Mouse (Mus musculus): ENCODE results near the gene Shld1.

The Shld1 gene

DNA sequence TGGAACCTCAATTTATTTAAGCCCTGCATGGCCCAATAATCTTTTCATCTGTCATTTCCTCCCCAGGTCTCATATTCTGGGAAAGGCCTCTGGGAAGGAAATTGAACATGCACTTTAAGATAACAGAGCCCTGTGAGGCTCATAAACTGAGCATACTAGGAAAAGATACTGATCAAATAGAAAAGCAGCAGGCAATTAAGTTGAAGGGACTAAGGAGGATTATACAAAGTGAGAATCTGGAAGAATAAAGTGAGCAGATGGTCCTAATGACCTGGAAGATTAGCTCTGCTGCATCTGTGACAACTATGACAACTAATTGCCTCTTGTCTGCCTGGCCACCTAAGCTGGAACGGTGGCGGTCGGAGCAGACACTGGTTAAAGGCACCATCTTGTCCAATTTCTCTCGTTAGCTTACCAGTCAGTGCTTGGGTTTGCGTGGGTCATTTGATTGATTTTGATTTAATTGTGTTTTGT, 37.3 kb downstream of the Shld1 start:
- no peak for DNase-seq (ENCODE audit: low read depth, low spot score)

DNA sequence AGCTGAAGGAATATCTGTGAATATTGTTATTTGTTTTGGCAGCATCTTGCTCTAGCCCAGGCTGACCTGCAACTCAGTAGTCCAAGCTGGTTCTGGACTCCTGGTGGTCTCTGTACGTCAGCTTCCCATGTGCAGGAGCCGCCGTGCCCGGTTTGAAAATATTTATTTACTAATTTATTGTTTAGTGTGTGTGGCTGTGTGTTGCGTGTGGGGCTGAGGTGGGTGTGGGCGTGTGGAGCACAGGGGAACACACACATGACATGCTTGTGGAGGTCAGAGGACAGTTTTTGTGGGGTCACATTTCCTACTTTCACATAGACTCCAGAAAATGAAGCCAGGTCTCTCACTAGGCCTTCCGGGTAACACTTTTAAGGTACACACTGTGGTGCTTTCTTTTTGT, 37.8 kb downstream of the Shld1 start:
- no peak for DNase-seq (ENCODE audit: low read depth, low spot score)

DNA sequence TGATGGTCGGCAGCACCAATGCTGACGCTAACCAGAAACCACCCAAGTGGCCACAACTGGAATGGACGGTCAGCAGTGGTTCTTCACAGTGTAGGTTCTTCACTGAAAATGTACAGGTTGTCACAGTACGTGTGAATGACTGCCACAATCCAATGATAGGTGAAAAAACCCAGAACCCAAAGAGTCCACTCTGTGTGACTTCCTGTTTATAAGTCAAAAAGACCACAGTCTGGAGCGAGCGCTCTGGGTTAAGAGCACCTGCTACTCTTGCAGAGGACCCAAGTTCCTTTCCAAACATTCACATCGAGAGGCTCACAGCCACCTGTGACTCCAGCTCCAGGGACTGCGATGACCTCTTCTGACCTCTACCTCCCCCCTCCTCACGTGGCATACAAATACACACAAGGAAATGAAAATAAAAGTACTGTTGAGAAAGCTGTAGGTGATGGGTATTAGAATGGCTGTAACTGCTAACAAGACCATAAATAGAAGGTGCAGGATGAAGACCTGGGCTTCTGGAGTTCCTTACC, 38.7 kb downstream of the Shld1 start:
- DNase-seq (ENCODE audit: low read depth, low spot score) = no peak

DNA sequence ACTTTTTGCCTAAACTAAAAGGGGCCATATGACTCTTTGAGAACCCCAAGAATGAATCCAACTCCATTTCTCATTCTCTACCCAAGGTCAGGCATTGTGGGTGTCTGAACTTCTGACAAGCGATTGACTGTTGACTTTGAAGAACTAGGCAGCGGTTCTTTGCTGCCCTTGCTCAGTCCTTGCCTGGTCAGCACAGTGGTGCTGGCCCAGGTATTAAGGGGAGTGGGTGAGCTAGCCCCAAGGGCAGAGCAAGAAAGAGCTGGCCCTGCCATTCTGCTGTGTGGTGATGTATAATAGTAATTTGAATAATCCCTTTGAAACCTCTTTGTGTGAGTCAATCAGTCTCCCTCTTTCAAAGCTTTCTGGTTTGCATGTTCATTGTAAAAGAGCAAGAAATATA, 39.4 kb downstream of the Shld1 start:
- DNase-seq (ENCODE audit: low read depth, low spot score) = no peak

- no peak for DNase-seq (ENCODE audit: low read depth, low spot score)
Measured at GRCm38 (mm10) chr2:132732940-132733339, 46.2 kb downstream of the Shld1 start.

DNA sequence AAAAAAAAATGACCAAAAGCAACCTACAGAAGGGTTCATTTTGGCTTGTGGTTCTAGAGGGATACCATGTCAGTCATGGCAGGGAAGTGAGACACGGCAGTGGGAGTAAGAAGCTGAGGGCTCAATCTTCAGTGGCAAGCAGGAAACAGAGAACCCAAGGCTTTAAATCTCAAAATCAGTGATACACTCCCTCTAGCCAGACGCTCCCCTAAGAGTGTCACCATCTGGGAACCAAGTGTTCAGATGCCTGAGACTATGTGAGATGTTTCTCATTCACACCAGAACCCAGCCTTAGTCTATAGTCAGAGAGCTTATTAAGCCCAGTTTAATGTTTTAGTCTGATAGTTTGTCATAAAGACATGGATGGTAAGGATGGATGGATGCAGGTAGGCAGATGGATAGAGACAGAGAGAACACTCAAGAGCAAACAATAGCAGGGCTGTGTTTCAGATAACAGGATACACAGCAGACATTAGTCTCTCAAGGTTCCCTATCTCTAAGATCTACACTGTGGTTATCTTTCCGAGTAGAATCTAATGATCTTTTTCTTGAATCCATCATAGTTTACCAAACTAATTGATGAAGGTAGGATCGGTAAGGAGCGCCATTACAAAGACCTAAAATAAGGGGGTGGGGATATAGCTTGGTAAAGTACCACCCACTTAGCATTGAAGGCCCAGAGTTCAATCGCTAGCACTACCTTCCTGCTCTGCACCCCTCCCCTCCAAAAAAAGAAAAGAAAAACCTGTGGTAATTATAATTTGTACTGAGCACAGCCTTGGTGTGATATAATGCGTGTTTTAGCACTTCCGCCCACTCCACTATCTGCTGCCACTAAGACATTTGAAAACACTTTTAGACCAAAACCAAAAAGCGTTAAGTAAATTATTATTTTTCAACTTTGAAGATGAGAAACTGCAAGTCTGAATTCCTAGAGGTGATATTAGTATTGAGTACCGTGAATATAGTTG, 47.2 kb downstream of the Shld1 start:
- no peak for DNase-seq (ENCODE audit: low read depth, low spot score)

GRCm38 (mm10) chr2:132738816-132739432, 52.2 kb downstream of the Shld1 start:
- DNase-seq (ENCODE audit: low read depth, low spot score) = no peak

- DNase-seq (ENCODE audit: low read depth, low spot score) = no peak
Measured at GRCm38 (mm10) chr2:132741862-132742347, 55.2 kb downstream of the Shld1 start.

DNA sequence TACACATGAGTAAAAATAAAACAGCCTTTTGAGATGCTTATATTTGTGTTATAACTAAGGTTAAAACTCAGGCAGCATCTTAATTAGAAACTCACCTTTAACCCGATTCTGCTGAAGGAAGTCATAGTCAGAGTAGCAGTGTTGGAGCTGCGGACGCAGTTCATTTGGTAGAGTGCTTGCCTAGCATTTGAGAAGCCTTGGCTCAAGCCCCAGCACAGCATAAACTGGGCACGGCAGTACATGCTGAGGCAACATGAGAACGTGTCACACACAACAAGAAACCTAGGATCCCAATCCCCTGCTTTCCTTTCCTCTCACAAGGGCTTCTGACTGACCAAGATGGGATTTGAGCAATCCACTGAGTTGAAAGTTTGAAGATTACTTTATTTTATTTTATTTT, 58.1 kb downstream of the Shld1 start:
- DNase-seq (ENCODE audit: low read depth, low spot score) = no peak

- no peak for DNase-seq (ENCODE audit: low read depth, low spot score)
Measured at GRCm38 (mm10) chr2:132746108-132746507, 59.4 kb downstream of the Shld1 start.

DNA sequence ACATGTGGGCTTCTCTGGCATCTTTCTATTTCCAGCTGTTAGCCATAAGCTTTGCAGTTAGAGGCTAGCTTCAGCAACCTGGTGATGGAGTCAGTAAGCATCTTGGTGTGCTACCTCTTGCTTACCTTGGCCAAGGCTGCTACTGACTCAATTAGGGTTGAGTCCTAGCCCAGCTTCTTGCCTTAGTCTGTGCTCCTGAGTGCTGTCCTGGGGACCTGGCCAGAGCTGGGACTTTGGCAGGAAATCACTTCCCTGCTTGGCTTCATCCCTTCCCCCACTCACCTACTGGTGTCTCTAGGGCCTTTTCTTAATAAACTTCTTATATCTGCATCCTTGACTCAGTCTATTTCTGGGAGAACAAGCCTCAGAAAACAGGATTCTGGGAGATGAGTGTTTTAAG, 64.0 kb downstream of the Shld1 start:
- DNase-seq (ENCODE audit: low read depth, low spot score) = no peak

GRCm38 (mm10) chr2:132751141-132752066, 64.7 kb downstream of the Shld1 start:
- no peak for DNase-seq (ENCODE audit: low read depth, low spot score)

- DNase-seq (ENCODE audit: low read depth, low spot score) = no peak
Measured at GRCm38 (mm10) chr2:132752398-132752797, 65.7 kb downstream of the Shld1 start.

- no peak for DNase-seq (ENCODE audit: low read depth, low spot score)
Measured at GRCm38 (mm10) chr2:132753137-132753536, 66.4 kb downstream of the Shld1 start.

GRCm38 (mm10) chr2:132757911-132758310, 71.2 kb downstream of the Shld1 start:
- DNase-seq (ENCODE audit: low read depth, low spot score) = no peak

GRCm38 (mm10) chr2:132770822-132771221, 84.1 kb downstream of the Shld1 start:
- no peak for DNase-seq (ENCODE audit: low read depth, low spot score)

- no peak for DNase-seq (ENCODE audit: low read depth, low spot score)
Measured at GRCm38 (mm10) chr2:132780978-132781377, 94.2 kb downstream of the Shld1 start, which contains the start of gene Chgb. Chgb (plus strand) TSS chr2:132781278.

- no peak for DNase-seq (ENCODE audit: low read depth, low spot score)
Measured at GRCm38 (mm10) chr2:132781439-132782068, 94.8 kb downstream of the Shld1 start.

DNA sequence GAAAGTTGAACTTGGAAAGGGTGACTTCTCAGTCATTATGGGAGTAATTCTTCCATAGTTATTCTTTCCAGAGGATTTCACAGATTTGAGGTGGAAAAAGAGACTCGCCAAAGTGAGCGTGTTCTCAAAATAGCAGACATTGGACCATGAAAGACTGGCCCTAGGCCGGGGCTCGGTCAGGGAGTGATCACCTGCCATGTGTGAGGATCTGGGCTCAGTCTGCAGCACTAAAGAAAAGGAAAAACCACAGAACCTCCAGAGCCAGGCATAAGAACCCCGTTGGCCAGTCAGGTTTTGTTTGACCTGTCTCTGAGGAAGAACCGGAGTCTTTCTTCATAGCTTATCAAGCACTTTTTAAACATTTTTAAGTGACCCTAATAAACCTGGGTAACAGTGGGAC, 97.3 kb downstream of the Shld1 start:
- no peak for DNase-seq (ENCODE audit: low read depth, low spot score)

- DNase-seq (ENCODE audit: low read depth, low spot score) = no peak
Measured at GRCm38 (mm10) chr2:132793441-132794203, 106.9 kb downstream of the Shld1 start.

Measured in c-Kit-negative CD71-positive TER-119-positive erythroid progenitor cells, embryonic 14.5 days (primary cell).